Mouse (Mus musculus) 3T3-L1 (cell line): Measurements from ENCODE around the gene Tspan9.
A peak's percentile ranks its signal among the peaks of the same experiment; 100 is the strongest.

Source experiments
- DNase-seq: peaks from one replicate; pipeline ENCODE4 v3.0.0-alpha.2; 2015; ENCODE audit warnings: low read depth, low spot score

Tspan9 gene

GRCm38 (mm10) chr6:128143390-128144020 lies at the start of gene Tspan9:
TSS of gene Tspan9 (minus strand) at chr6:128143594.
- DNase-seq = peak; percentile 82

- DNase-seq = no peak
Measured at GRCm38 (mm10) chr6:128183521-128183920, 40.1 kb upstream of the Tspan9 start.

GRCm38 (mm10) chr6:128181176-128181575 lies 37.8 kb upstream of the Tspan9 start:
- no peak for DNase-seq

GRCm38 (mm10) chr6:128179651-128180050 lies 36.3 kb upstream of the Tspan9 start:
- no peak for DNase-seq

GRCm38 (mm10) chr6:128179247-128179646 lies 35.9 kb upstream of the Tspan9 start:
- no peak for DNase-seq

- peak; percentile 30 for DNase-seq
Measured at GRCm38 (mm10) chr6:128178681-128179080, 35.3 kb upstream of the Tspan9 start.

GRCm38 (mm10) chr6:128168785-128169679 lies 25.6 kb upstream of the Tspan9 start:
- DNase-seq = peak; percentile 55

GRCm38 (mm10) chr6:128165564-128165963 lies 22.2 kb upstream of the Tspan9 start:
- peak; percentile 49 for DNase-seq

GRCm38 (mm10) chr6:128164632-128165031 lies 21.2 kb upstream of the Tspan9 start:
- DNase-seq = no peak

- no peak for DNase-seq
Measured at GRCm38 (mm10) chr6:128159092-128159491, 15.7 kb upstream of the Tspan9 start.

GRCm38 (mm10) chr6:128158031-128158430 lies 14.6 kb upstream of the Tspan9 start:
- no peak for DNase-seq

GRCm38 (mm10) chr6:128156476-128156875 lies 13.1 kb upstream of the Tspan9 start:
- no peak for DNase-seq

- DNase-seq = no peak
Measured at GRCm38 (mm10) chr6:128155935-128156334, 12.5 kb upstream of the Tspan9 start.

- peak; percentile 79 for DNase-seq
Measured at GRCm38 (mm10) chr6:128145765-128146164, 2.4 kb upstream of the Tspan9 start.

GRCm38 (mm10) chr6:128142369-128143278 lies 770 bp downstream of the Tspan9 start:
- DNase-seq = peak; percentile 70

- no peak for DNase-seq
Measured at GRCm38 (mm10) chr6:128140724-128141123, 2.7 kb downstream of the Tspan9 start.

GRCm38 (mm10) chr6:128137855-128138254 lies 5.5 kb downstream of the Tspan9 start:
- DNase-seq = no peak

GRCm38 (mm10) chr6:128136654-128137053 lies 6.7 kb downstream of the Tspan9 start:
- DNase-seq = no peak

GRCm38 (mm10) chr6:128135459-128135858 lies 7.9 kb downstream of the Tspan9 start:
- peak; percentile 56 for DNase-seq

- no peak for DNase-seq
Measured at GRCm38 (mm10) chr6:128135006-128135405, 8.4 kb downstream of the Tspan9 start.

GRCm38 (mm10) chr6:128134196-128134924 lies 9.0 kb downstream of the Tspan9 start:
- DNase-seq = no peak
